15 mouse cellular contexts compared by ENCODE assay signal in the genomic region with DNA sequence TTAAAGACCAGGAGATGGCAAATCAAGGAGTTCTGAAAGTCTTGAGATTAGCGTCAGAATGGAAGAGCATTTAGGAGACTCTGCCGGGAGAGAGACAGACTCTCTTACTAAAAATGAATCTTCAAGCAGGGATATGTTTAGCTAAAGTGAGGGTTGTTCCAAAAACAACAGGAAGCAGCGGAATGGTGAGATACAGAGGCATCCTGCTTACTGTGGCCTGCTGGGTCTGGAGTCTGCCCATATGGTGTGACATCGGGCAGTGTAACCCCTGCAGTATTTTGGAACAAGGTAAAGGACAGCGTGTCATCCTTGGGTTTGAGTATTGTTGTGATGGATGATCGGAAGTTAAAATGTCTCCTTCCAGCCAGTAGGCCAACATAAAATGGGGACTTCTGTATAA. TPM values are rescaled to one million over a fixed set of nuclear protein-coding genes. Genes with fewer than 3 reads are reported as not detected.
DNase-seq lines count a peak whose midpoint lies in the region; ATAC-seq lines count a peak whose summit lies in the region.
"Had no signal": no experiment of that assay in that cellular context is flagged by ENCODE, and none has a peak within 500 bp of the region (broad histone marks: within the 10 kb centered on the region; RNA-seq: fewer than 3 reads in every experiment).

No protein-coding gene starts in this region.

- 0 out of 4 replicates have a peak overlapping the region, but pooled peaks of 1 of the 2 experiments have one; percentile 2 for H3K27ac ChIP-seq in heart, embryonic 14.5 days (replicated peaks in 1 of 2; ENCODE audit: control insufficient read depth in 1 of 2, insufficient read depth in 1 of 2, low read depth in 2 of 2, low read length in 2 of 2)
- H3K27ac ChIP-seq in forebrain, embryonic 12.5 days = no peak overlapping the region
- H3K27ac ChIP-seq: limb, embryonic 13.5 days; neural tube, embryonic 12.5 days had no signal

- WGBS in heart, embryonic 14.5 days = 45% methylated on average over 6 of the region's 6 CpGs
- WGBS in forebrain, embryonic 12.5 days = 91% methylated on average over 6 of the region's 6 CpGs

- no peaks in the 10 kb centered on the region for H3K27me3 ChIP-seq in heart, embryonic 14.5 days (ENCODE audit: control insufficient read depth, insufficient read depth, low read length)
- peaks cover 8% of the 10 kb centered on the region; the same call in 1 of the 2 replicates for H3K27me3 ChIP-seq in forebrain, embryonic 12.5 days
- H3K27me3 ChIP-seq: CH12.LX had no signal

- intact Hi-C loops in heart, postnatal 25 days (cut with DNase I) = no loop called here
- intact Hi-C loops in left cerebral cortex, postnatal 4 days (cut with DNase I) = loop anchor here (10.0 kb wide), 2 partner anchors 178 to 278 kb away; no protein-coding TSS in a partner anchor

- no peak for DNase-seq in heart, postnatal 25 days (ENCODE audit: low spot score)
- DNase-seq in left cerebral cortex, postnatal 4 days = peak; percentile 18
- DNase-seq in left cerebral cortex, adult 9 months (ENCODE audit: low spot score in 2 of 2) = no peak
- DNase-seq in cerebellum, adult 9-10 months = peak; percentile 97
- DNase-seq in kidney, postnatal 14 days = peak; percentile 17
- no peak for DNase-seq in adipocyte (ENCODE audit: low spot score)
- DNase-seq: adrenal gland, postnatal 25 days; gastrocnemius, postnatal 36 days; right cerebral cortex, postnatal 25 days had no signal

- ATAC-seq in heart, embryonic 14.5 days (ENCODE audit: insufficient number of reproducible peaks, insufficient read depth, low FRiP score, low read depth) = no peak
- ATAC-seq in forebrain, embryonic 12.5 days (ENCODE audit: low FRiP score) = no peak

- H3K36me3 ChIP-seq in heart, embryonic 14.5 days (ENCODE audit: control insufficient read depth, insufficient read depth, low read length) = peaks cover 12% of the 10 kb centered on the region
- no peaks in the 10 kb centered on the region for H3K36me3 ChIP-seq in forebrain, embryonic 12.5 days (replicated peaks)
- H3K36me3 ChIP-seq: neural tube, embryonic 12.5 days had no signal

- peak overlapping the region; percentile 95 for H3K4me2 ChIP-seq in heart, embryonic 14.5 days (ENCODE audit: low read length)
- H3K4me2 ChIP-seq in forebrain, embryonic 12.5 days = no peak overlapping the region

- H3K9ac ChIP-seq in heart, embryonic 14.5 days (ENCODE audit: low read length) = no peak overlapping the region
- H3K9ac ChIP-seq in forebrain, embryonic 12.5 days = no peak overlapping the region
- H3K9ac ChIP-seq: limb, embryonic 13.5 days; neural tube, embryonic 12.5 days had no signal

- no peak overlapping the region for H3K4me3 ChIP-seq in heart, embryonic 14.5 days (ENCODE audit: control insufficient read depth in 1 of 2, insufficient read depth in 1 of 2, low read depth in 1 of 2, low read length in 2 of 2)
- no peak overlapping the region for H3K4me3 ChIP-seq in forebrain, embryonic 12.5 days (replicated peaks)
- H3K4me3 ChIP-seq: limb, embryonic 13.5 days; neural tube, embryonic 12.5 days had no signal

- no peaks in the 10 kb centered on the region for H3K9me3 ChIP-seq in heart, embryonic 14.5 days (ENCODE audit: control insufficient read depth, low read length)
- H3K9me3 ChIP-seq in forebrain, embryonic 12.5 days = no peaks in the 10 kb centered on the region
- H3K9me3 ChIP-seq: limb, embryonic 13.5 days; neural tube, embryonic 12.5 days had no signal

- peaks cover 11 to 48% of the 10 kb centered on the region in 2 experiments for H3K4me1 ChIP-seq in heart, embryonic 14.5 days (ENCODE audit: control insufficient read depth in 2 of 2, insufficient read depth in 2 of 2, low read length in 2 of 2)
- peaks cover 10% of the 10 kb centered on the region for H3K4me1 ChIP-seq in forebrain, embryonic 12.5 days

RNA-seq across cellular contexts. Expression of gene Lhfp, which starts 5.0 kb away (rescaled TPM):
- polyA plus RNA-seq in heart, embryonic 14.5 days (2014; fragmentation: Nextera tagmentation; extraction: Ambion mirVana) = 91.1 and 93.2 TPM in 2 replicates
- 10 to 100 TPM; 53.2 to 55.7 TPM for total RNA-seq in heart, postnatal 25 days (2021)
- 10 to 100 TPM; 50.3 to 56.9 TPM for total RNA-seq in left cerebral cortex, postnatal 4 days (2021)
- 28.9 and 33.4 TPM in 2 replicates for polyA plus RNA-seq in forebrain, embryonic 12.5 days (2016; fragmentation: Nextera tagmentation; extraction: Ambion mirVana)
- total RNA-seq: CH12.LX; megakaryocyte-erythroid progenitor cell, adult 5-6 weeks had no signal

RNA-seq across cellular contexts. Expression of gene Cog6, which starts 29.3 kb away (rescaled TPM):
- polyA plus RNA-seq in heart, embryonic 14.5 days (2014; fragmentation: Nextera tagmentation; extraction: Ambion mirVana) = 61.4 and 68.0 TPM in 2 replicates
- total RNA-seq in heart, postnatal 25 days (2021) = 10 to 100 TPM; 54.5 to 56.3 TPM
- 10 to 100 TPM; 35.9 to 37.7 TPM for total RNA-seq in left cerebral cortex, postnatal 4 days (2021)
- 53.2 and 57.5 TPM in 2 replicates for polyA plus RNA-seq in forebrain, embryonic 12.5 days (2016; fragmentation: Nextera tagmentation; extraction: Ambion mirVana)

Comparison
In these comparisons a context has a peak if more than half of its experiments do, and no peak if none do; other contexts are left out.
1. DNase-seq: peak in left cerebral cortex, postnatal 4 days (single experiment), cerebellum, adult 9-10 months (single experiment) and kidney, postnatal 14 days (single experiment); none in heart, postnatal 25 days (single experiment), left cerebral cortex, adult 9 months (0 of 2) and adipocyte (single experiment).